Mouse (Mus musculus) kidney, postnatal 0 days (tissue): ENCODE measurements around the gene Lin52. TPM values are rescaled to one million over a fixed set of nuclear protein-coding genes. Genes with fewer than 3 reads are reported as not detected.

Experiments
- ATAC-seq: fragments of 200-750 bp; cut with Nextera tagmentation; replicated peaks from 2 replicates; pipeline ENCODE4 v1.8.0; 2017; ENCODE audit warnings: low read depth, moderate number of reproducible peaks, moderate TSS enrichment, moderate library complexity; ENCODE audit not compliant: low FRiP score
- DNase-seq: peaks from one replicate; pipeline ENCODE4 v3.0.0-alpha.2; 2016; ENCODE audit warnings: low spot score
- H3K27ac ChIP-seq: fragments of 300-500 bp; sonication (generic); 2 replicates; pipeline ENCODE4 v1.5.1; 2014; ENCODE audit warnings: mild to moderate bottlenecking
- H3K27me3 ChIP-seq: fragments of 300-500 bp; sonication (generic); 2 replicates; pipeline ENCODE4 v1.6.1; 2014; ENCODE audit warnings: low read length, mixed read lengths; ENCODE audit not compliant: insufficient read depth
- H3K36me3 ChIP-seq: fragments of 300-500 bp; sonication (generic); 2 replicates; pipeline ENCODE4 v1.6.1; 2014; ENCODE audit warnings: low read length, mixed read lengths; ENCODE audit not compliant: insufficient read depth
- H3K4me1 ChIP-seq: fragments of 300-500 bp; sonication (generic); replicated peaks from 2 replicates; pipeline ENCODE4 v1.6.1; 2014; ENCODE audit warnings: antibody characterized with exemption, low read length, mixed read lengths; ENCODE audit not compliant: insufficient read depth
- H3K4me2 ChIP-seq: fragments of 300-500 bp; sonication (generic); 2 replicates; pipeline ENCODE4 v1.6.1; 2014; ENCODE audit warnings: mild to moderate bottlenecking, low read length, moderate library complexity, mixed read lengths
- H3K4me3 ChIP-seq: fragments of 300-500 bp; sonication (generic); replicated peaks from 2 replicates; pipeline ENCODE4 v1.5.1; 2014; ENCODE audit warnings: low read depth, low read length
- H3K9ac ChIP-seq: fragments of 300-500 bp; sonication (generic); 2 replicates; pipeline ENCODE4 v1.6.1; 2014; ENCODE audit warnings: low read depth, low read length
- H3K9me3 ChIP-seq: fragments of 300-500 bp; sonication (generic); replicated peaks from 2 replicates; pipeline ENCODE4 v1.6.1; 2016; ENCODE audit warnings: low read length, inconsistent platforms, mixed read lengths
- CTCF ChIP-seq: IDR thresholded peaks from 2 replicates; pipeline ENCODE4 v1.5.1; 2016; ENCODE audit warnings: antibody characterized with exemption, low read depth, mild to moderate bottlenecking, moderate library complexity
- WGBS: fragments of 180-500 bp; shearing (Covaris S2); extraction: QIAGEN DNeasy Blood & Tissue Kit; methylation state at CpG from one replicate; pipeline ENCODE4 v1.1.7; 2014; 5-methylcytosine and 5-hydroxymethylcytosine counted together
- polyA plus RNA-seq: library from polyadenylated mRNA; unstranded; fragments of >200 nt; fragmentation: Nextera tagmentation; extraction: Ambion mirVana; gene quantifications from 2 replicates; pipeline ENCODE4 v1.2.1, GENCODE M21; 2015

The Lin52 gene
- polyA plus RNA-seq, 1 experiment from 2014 or later: 18.7 TPM

DNA sequence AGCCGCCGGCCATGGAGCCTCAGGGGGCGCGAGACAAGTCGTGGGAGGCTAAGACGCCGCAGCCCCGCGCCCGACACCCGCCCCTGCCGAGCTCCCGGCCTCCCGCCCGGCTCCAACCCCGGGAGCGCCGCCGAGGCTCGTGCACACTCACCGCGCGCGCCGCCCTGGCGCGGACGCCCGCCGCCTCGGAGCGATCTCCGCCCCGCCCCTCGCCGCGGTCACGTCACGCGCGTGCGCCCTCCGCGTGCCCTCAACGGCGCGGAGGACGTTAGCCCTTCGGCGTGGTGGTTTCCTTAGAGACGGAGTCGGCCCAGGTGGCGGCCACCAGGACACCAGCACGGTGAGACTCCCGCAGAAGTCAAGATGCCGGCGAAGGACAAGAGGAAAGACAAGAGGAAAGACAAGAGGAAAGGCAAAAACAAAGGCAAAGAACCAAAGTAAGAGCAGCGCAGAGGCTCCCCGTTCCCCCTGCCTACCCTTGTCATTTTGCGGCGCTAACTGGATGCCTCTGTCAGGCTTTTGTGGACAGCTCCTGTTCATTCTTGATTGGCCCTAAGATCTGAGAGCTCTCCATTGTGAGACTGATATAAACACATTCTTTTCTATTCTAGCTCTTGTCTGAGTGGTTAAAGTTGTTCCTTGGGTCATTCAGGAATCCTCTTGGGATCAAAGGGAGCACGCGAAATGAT is 42.3 kb upstream of the Lin52 start, which contains the start of the genes Entpd5 and Bbof1:
Gene Entpd5 (minus strand): TSS at position 211 of the 689 bp plus-strand sequence.
Gene Bbof1 (plus strand): TSS at position 253 of the 689 bp plus-strand sequence.
- H3K4me2 ChIP-seq: peak within 1 kb of the TSS; percentile 84
- WGBS: 1% methylated on average over 57 of the region's 63 CpGs
- ATAC-seq (peak; percentile 92), DNase-seq (peak; percentile 86)
- peak within 1 kb of the TSS; percentile 78 for H3K4me3 ChIP-seq
- H3K9ac ChIP-seq: peak within 1 kb of the TSS; percentile 86
- peak within 1 kb of the TSS; percentile 88 for H3K27ac ChIP-seq
- no peak for TF ChIP-seq CTCF
- H3K27me3 ChIP-seq: no peaks in the 10 kb centered on the region
- H3K9me3 ChIP-seq: no peaks in the 10 kb centered on the region
- 0 out of 2 replicates have a peak, but pooled peaks cover 6% of the 10 kb centered on the region for H3K4me1 ChIP-seq
- no peaks in the 10 kb centered on the region for H3K36me3 ChIP-seq

DNA sequence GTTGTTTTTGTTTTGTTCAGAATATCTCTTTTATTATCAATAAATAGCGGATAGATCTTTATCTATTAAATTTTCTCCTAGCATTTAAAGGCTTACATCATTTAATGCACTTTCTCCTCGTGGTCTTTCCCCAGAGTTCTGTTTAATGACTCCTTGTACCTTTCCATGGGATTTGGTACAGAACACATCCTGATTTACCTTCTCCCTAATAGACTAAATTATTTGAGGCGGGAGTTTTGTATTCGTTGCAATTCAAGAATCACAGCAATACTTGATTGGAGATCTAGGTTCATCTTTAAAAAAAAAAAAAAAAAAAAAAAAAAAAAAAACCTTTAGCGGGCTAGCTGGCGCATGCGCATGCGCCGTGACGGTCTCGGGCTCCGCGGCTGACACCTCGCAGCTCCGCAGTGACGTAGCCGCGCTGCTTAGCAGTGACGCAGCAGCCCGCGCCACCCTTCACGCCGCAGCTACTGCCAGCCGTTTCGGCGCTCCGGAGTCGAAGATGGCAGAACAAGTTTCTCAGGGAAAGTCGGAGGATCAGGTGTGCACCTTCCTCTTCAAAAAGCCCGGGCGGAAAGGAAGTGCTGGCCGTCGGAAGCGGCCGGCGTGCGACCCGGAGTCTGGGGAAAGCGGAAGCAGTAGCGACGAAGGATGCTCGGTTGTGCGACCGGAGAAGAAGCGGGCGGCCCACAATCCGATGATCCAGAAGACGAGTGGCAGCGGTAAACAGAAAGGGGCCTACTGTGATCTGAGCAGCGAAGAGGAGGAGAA is 34.2 kb upstream of the Lin52 start, which contains the start of gene Rnf113a2:
Gene Rnf113a2 (plus strand): TSS at position 363 of the 771 bp plus-strand sequence.
- 3% methylated on average over 50 of the region's 50 CpGs for WGBS
- H3K27ac ChIP-seq: peak within 1 kb of the TSS; percentile 58; the same call in 1 of the 2 replicates
- ATAC-seq (peak; percentile 89), DNase-seq (peak; percentile 89)
- H3K9ac ChIP-seq: peak within 1 kb of the TSS; percentile 68
- no peaks in the 10 kb centered on the region for H3K36me3 ChIP-seq
- H3K27me3 ChIP-seq: no peaks in the 10 kb centered on the region
- TF ChIP-seq CTCF: no peak
- no peaks in the 10 kb centered on the region for H3K9me3 ChIP-seq
- H3K4me1 ChIP-seq: no peaks in the 10 kb centered on the region
- peak within 1 kb of the TSS; percentile 63 for H3K4me2 ChIP-seq
- peak within 1 kb of the TSS; percentile 52 for H3K4me3 ChIP-seq

DNA sequence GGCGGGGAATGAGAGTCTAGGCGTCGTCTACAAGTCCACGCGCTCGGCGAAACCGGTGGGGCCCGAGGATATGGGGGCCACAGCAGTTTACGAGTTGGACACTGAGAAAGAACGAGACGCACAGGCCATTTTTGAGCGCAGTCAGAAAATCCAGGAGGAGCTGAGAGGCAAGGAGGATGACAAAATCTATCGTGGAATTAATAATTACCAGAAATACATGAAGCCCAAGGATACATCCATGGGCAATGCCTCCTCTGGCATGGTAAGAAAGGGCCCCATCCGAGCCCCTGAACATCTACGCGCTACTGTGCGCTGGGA is 33.7 kb upstream of the Lin52 start:
- no peak for TF ChIP-seq CTCF
- peak overlapping the region; percentile 68 for H3K9ac ChIP-seq
- ATAC-seq (no peak), DNase-seq (no peak)
- H3K4me2 ChIP-seq: peak overlapping the region; percentile 63
- H3K4me3 ChIP-seq: peak overlapping the region; percentile 52
- no peaks in the 10 kb centered on the region for H3K27me3 ChIP-seq
- no peaks in the 10 kb centered on the region for H3K4me1 ChIP-seq
- no peaks in the 10 kb centered on the region for H3K36me3 ChIP-seq
- peak overlapping the region; percentile 58; the same call in 1 of the 2 replicates for H3K27ac ChIP-seq
- H3K9me3 ChIP-seq: no peaks in the 10 kb centered on the region
- WGBS: 38% methylated on average over 18 of the region's 18 CpGs

DNA sequence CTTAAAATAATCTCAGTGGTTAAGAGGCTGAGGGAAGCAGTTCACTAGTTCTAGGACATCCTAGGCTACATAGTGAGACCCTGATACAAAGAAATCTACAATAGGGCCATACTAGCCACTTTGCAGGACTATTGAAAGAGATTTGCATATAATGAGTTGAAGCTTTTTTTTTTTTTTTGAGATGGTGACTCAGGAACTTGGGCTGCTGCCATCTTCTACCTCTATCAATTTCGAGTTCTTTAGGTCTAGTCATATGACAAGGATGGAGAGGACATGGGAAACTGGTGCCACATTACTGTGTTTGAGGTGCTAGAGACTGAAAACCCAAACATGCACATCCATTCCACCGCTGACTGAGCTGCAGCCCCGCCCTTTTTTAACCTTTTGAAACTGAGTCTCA is 27.2 kb upstream of the Lin52 start:
- TF ChIP-seq CTCF: no peak

GRCm38 (mm10) chr12:84429825-84430224 is 21.4 kb upstream of the Lin52 start:
- Histone ChIP-seq H3K27ac (no peak overlapping the region), H3K4me2 (no peak overlapping the region), H3K27me3 (no peaks in the 10 kb centered on the region), H3K9me3 (no peaks in the 10 kb centered on the region), H3K4me1 (no peaks in the 10 kb centered on the region), H3K9ac (no peak overlapping the region), H3K36me3 (peaks cover 3% of the 10 kb centered on the region; the same call in 1 of the 2 replicates), H3K4me3 (no peak overlapping the region)
- DNase-seq: no peak
- TF ChIP-seq CTCF: no peak
- ATAC-seq: no peak
- WGBS: 78% methylated on average over 2 of the region's 2 CpGs

More for the DNA sequence above, 27.2 kb upstream of the Lin52 start:
- Histone ChIP-seq H3K9ac (no peak overlapping the region), H3K27ac (no peak overlapping the region), H3K27me3 (no peaks in the 10 kb centered on the region), H3K36me3 (no peaks in the 10 kb centered on the region), H3K9me3 (no peaks in the 10 kb centered on the region), H3K4me1 (no peaks in the 10 kb centered on the region), H3K4me2 (no peak overlapping the region), H3K4me3 (no peak overlapping the region)
- DNase-seq (no peak), ATAC-seq (no peak)
- WGBS: 59% methylated on average over 3 of the region's 3 CpGs

DNA sequence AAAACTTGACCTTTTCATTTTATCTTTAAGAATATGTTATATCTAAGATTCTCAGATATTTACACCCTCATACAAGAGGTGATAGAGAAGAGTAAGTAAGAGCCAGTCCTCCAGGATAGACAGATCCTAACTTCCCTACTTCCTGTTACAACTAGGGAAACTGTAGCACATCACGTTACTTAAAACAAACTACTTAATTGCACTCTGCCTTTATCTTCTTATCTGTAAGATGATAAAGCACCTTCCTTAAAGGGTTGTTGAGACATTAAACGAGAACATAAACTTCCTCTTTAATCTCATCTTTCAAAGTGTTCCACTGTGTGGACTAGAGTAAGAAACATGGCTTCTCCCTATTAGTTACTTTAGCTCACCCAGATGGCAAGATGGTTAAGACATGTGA is 12.5 kb upstream of the Lin52 start:
- no peak for TF ChIP-seq CTCF
- 61% methylated on average over 2 of the region's 2 CpGs for WGBS
- Histone ChIP-seq H3K9me3 (no peaks in the 10 kb centered on the region), H3K36me3 (0 out of 2 replicates have a peak, but pooled peaks cover 10% of the 10 kb centered on the region), H3K4me1 (no peaks in the 10 kb centered on the region), H3K4me2 (no peak overlapping the region), H3K9ac (no peak overlapping the region), H3K27me3 (no peaks in the 10 kb centered on the region), H3K4me3 (no peak overlapping the region), H3K27ac (no peak overlapping the region)
- DNase-seq (no peak), ATAC-seq (no peak)
